Mouse (Mus musculus) liver, adult 2 months (tissue): Measurements from ENCODE around the gene Xlr5a. TPM values are rescaled to one million over a fixed set of nuclear protein-coding genes. Genes with fewer than 3 reads are reported as not detected.
"Not testable (repeated sequence)": the region's sequence is repeated elsewhere in the genome, so short reads cannot be mapped to it uniquely, and the experiment has no call there.

Experiments
- DNase-seq: peaks from one replicate; pipeline ENCODE4 v3.0.0-alpha.2; 2011; ENCODE audit warnings: low read depth, low spot score; ENCODE audit errors: extremely low read depth
- H3K27ac ChIP-seq: fragments of 200-500 bp; replicated peaks from 2 replicates; pipeline ENCODE4 v1.5.1; 2012; ENCODE audit warnings: low read depth, mild to moderate bottlenecking, control low read depth, inconsistent platforms, low read length; ENCODE audit not compliant: insufficient read depth
- H3K27me3 ChIP-seq: fragments of 200-500 bp; 2 replicates; pipeline ENCODE4 v1.6.1; 2012; ENCODE audit warnings: mild to moderate bottlenecking, moderate library complexity, low read length, inconsistent platforms; ENCODE audit not compliant: control insufficient read depth, insufficient read depth
- H3K36me3 ChIP-seq: fragments of 200-500 bp; 2 replicates; pipeline ENCODE4 v1.6.1; 2012; ENCODE audit warnings: low read length, inconsistent platforms; ENCODE audit not compliant: control insufficient read depth, insufficient read depth
- H3K4me1 ChIP-seq: fragments of 200-500 bp; 2 replicates; pipeline ENCODE4 v1.6.1; 2011; ENCODE audit warnings: low read length; ENCODE audit not compliant: control insufficient read depth, insufficient read depth
- H3K4me3 ChIP-seq: fragments of 200-500 bp; 2 replicates; pipeline ENCODE4 v1.5.1; 2011; ENCODE audit warnings: low read depth, mild to moderate bottlenecking, control low read depth, low read length, moderate library complexity; ENCODE audit not compliant: insufficient read depth
- H3K79me2 ChIP-seq: fragments of 200-500 bp; 2 replicates; pipeline ENCODE4 v1.6.1; 2012; ENCODE audit warnings: inconsistent platforms, mild to moderate bottlenecking, low read length, moderate library complexity; ENCODE audit not compliant: control insufficient read depth, insufficient read depth
- H3K9ac ChIP-seq: fragments of 200-500 bp; 2 replicates; pipeline ENCODE4 v1.6.1; 2012; ENCODE audit warnings: low read depth, mild to moderate bottlenecking, control low read depth, inconsistent platforms, low read length
- CTCF ChIP-seq: fragments of 200-500 bp; IDR thresholded peaks from 2 replicates; pipeline ENCODE4 v1.5.1; 2011; ENCODE audit warnings: low read depth, low read length, control low read depth
- POLR2A ChIP-seq: fragments of 200-500 bp; IDR thresholded peaks from 2 replicates; pipeline ENCODE4 v1.6.1; 2011; ENCODE audit warnings: low read length, control low read depth; ENCODE audit not compliant: insufficient read depth; ENCODE audit errors: extremely low read depth
- WGBS: fragments of 180-500 bp; shearing (Covaris S2); methylation state at CpG from one replicate; pipeline ENCODE4 v1.1.7; 2018; 5-methylcytosine and 5-hydroxymethylcytosine counted together
- polyA plus RNA-seq: library from polyadenylated mRNA; depleted of rRNA; stranded (reverse); fragments of >200 nt; gene quantifications from 2 replicates; pipeline ENCODE4 v1.2.3, GENCODE M21; 2012
- total RNA-seq: library from RNA; depleted of rRNA; stranded (reverse); fragments of >200 nt; gene quantifications from 2 replicates; pipeline ENCODE4 v1.2.3, GENCODE M21; 2014

Gene Xlr5a
- total and polyA plus RNA-seq, 2 experiments, result not detected

GRCm38 (mm10) chrX:73229288-73229687, 63.5 kb downstream of the Xlr5a start:
- TF ChIP-seq POLR2A, result no peak
- TF ChIP-seq CTCF, result no peak
- 27% methylated on average over 3 of the region's 3 CpGs for WGBS
- no peaks in the 10 kb centered on the region for H3K27me3 ChIP-seq
- H3K79me2 ChIP-seq, result no peaks in the 10 kb centered on the region
- no peaks in the 10 kb centered on the region for H3K36me3 ChIP-seq
- no peak for DNase-seq
- peak overlapping the region; percentile 97 for H3K9ac ChIP-seq
- H3K4me3 ChIP-seq, result peak overlapping the region; percentile 98; the same call in 1 of the 2 replicates
- H3K4me1 ChIP-seq, result peaks cover 4% of the 10 kb centered on the region
- H3K27ac ChIP-seq, result peak overlapping the region; percentile 96; the same call in 1 of the 2 replicates

- peak; percentile 51 for DNase-seq
- Histone ChIP-seq H3K36me3 (no peaks in the 10 kb centered on the region), H3K79me2 (no peaks in the 10 kb centered on the region)
Observed at GRCm38 (mm10) chrX:73228606-73229214, 64.1 kb downstream of the Xlr5a start.

GRCm38 (mm10) chrX:73227914-73228605, 64.7 kb downstream of the Xlr5a start, which contains the start of gene F8a:
F8a (plus strand) TSS chrX:73228291.
- 1% methylated on average over 28 of the region's 39 CpGs for WGBS
- Histone ChIP-seq H3K9ac (peak within 1 kb of the TSS; percentile 97), H3K4me3 (peak within 1 kb of the TSS; percentile 98), H3K36me3 (no peaks in the 10 kb centered on the region), H3K27ac (peak within 1 kb of the TSS; percentile 96), H3K4me1 (peaks cover 4% of the 10 kb centered on the region), H3K27me3 (no peaks in the 10 kb centered on the region), H3K79me2 (no peaks in the 10 kb centered on the region)
- TF ChIP-seq CTCF (no peak), POLR2A (0 out of 2 replicates have a peak, but pooled peaks have one; percentile 61)
- DNase-seq, result peak; percentile 66

More at GRCm38 (mm10) chrX:73228606-73229214, 64.1 kb downstream of the Xlr5a start:
- H3K4me3 ChIP-seq, result peak overlapping the region; percentile 98
- H3K27me3 ChIP-seq, result no peaks in the 10 kb centered on the region
- peak overlapping the region; percentile 96 for H3K27ac ChIP-seq
- H3K4me1 ChIP-seq, result peaks cover 4% of the 10 kb centered on the region
- WGBS, result under 1% methylated on average over 38 of the region's 51 CpGs
- H3K9ac ChIP-seq, result peak overlapping the region; percentile 97
- TF ChIP-seq CTCF (no peak), POLR2A (no peak)

GRCm38 (mm10) chrX:73225365-73225764, 67.4 kb downstream of the Xlr5a start:
- no peak overlapping the region for H3K4me3 ChIP-seq
- H3K79me2 ChIP-seq, result no peaks in the 10 kb centered on the region
- no peak for TF ChIP-seq CTCF
- H3K9ac ChIP-seq, result no peak overlapping the region
- no peaks in the 10 kb centered on the region for H3K27me3 ChIP-seq
- no peaks in the 10 kb centered on the region for H3K36me3 ChIP-seq
- peaks cover 4% of the 10 kb centered on the region for H3K4me1 ChIP-seq
- WGBS, result 65% methylated on average over 1 of the region's 1 CpGs
- DNase-seq, result no peak
- no peak overlapping the region for H3K27ac ChIP-seq

GRCm38 (mm10) chrX:73213819-73214564, 78.8 kb downstream of the Xlr5a start, which contains the start of gene Xlr4b:
Xlr4b (plus strand) TSS chrX:73214333.
- H3K27me3 ChIP-seq, H3K4me1 ChIP-seq, DNase-seq, H3K79me2 ChIP-seq, H3K36me3 ChIP-seq, H3K9ac ChIP-seq, H3K4me3 ChIP-seq, H3K27ac ChIP-seq: not testable (repeated sequence)
- WGBS, result 73% methylated on average over 12 of the region's 19 CpGs

- not testable (repeated sequence) for H3K27me3 ChIP-seq, H3K27ac ChIP-seq, H3K4me3 ChIP-seq, H3K79me2 ChIP-seq, H3K4me1 ChIP-seq, H3K36me3 ChIP-seq, H3K9ac ChIP-seq, DNase-seq
- WGBS, result 78% methylated on average over 10 of the region's 12 CpGs
Observed at GRCm38 (mm10) chrX:73191934-73192333, 100.8 kb downstream of the Xlr5a start, which contains the start of gene Xlr3b. Xlr3b (plus strand) TSS chrX:73192207.

GRCm38 (mm10) chrX:73176889-73177288, 115.9 kb downstream of the Xlr5a start, which contains the start of gene Spin2d:
Spin2d (minus strand) TSS chrX:73176989.
- H3K4me1 ChIP-seq, H3K79me2 ChIP-seq, H3K9ac ChIP-seq, H3K27ac ChIP-seq, DNase-seq, H3K36me3 ChIP-seq, H3K4me3 ChIP-seq, H3K27me3 ChIP-seq: not testable (repeated sequence)
- 89% methylated on average over 6 of the region's 15 CpGs for WGBS

GRCm38 (mm10) chrX:73149350-73149749, 143.4 kb downstream of the Xlr5a start, which contains the start of gene DXBay18:
DXBay18 (minus strand) TSS chrX:73149450.
- not testable (repeated sequence) for H3K9ac ChIP-seq, DNase-seq, H3K36me3 ChIP-seq, H3K27ac ChIP-seq, H3K27me3 ChIP-seq, H3K4me3 ChIP-seq, H3K79me2 ChIP-seq, H3K4me1 ChIP-seq
- no CpG with 5 or more reads among the region's 7 CpGs for WGBS
